In genomic region chr5:121761459-121761858, GRCm38 (mm10) we compare ENCODE assay signal across 26 mouse cellular contexts. TPM values are rescaled to one million over a fixed set of nuclear protein-coding genes. Genes with fewer than 3 reads are reported as not detected.
DNase-seq lines count a peak whose midpoint lies in the region; ATAC-seq and TF ChIP-seq lines count a peak whose summit lies in the region.
"Had no signal": no experiment of that assay in that cellular context is flagged by ENCODE, and none has a peak within 500 bp of the region (broad histone marks: within the 10 kb centered on the region; RNA-seq: fewer than 3 reads in every experiment).

No protein-coding gene starts in this region.

- H3K27ac ChIP-seq in kidney, adult 2 months (ENCODE audit: insufficient read depth, low read depth, low read length): no peak overlapping the region
- no peak overlapping the region for H3K27ac ChIP-seq in kidney, embryonic 15.5 days
- H3K27ac ChIP-seq: embryonic facial prominence, embryonic 10.5 days; embryonic facial prominence, embryonic 13.5 days; forebrain, embryonic 12.5 days; forebrain, embryonic 15.5 days; heart, embryonic 15.5 days; hindbrain, embryonic 10.5 days; hindbrain, embryonic 14.5 days had no signal

- no peak overlapping the region for H3K4me3 ChIP-seq in kidney, adult 2 months (ENCODE audit: insufficient read depth, low read depth, low read length)
- no peak overlapping the region for H3K4me3 ChIP-seq in kidney, embryonic 15.5 days (replicated peaks)
- H3K4me3 ChIP-seq: embryonic facial prominence, embryonic 10.5 days; embryonic facial prominence, embryonic 13.5 days; erythroblast, embryonic 14.5 days; forebrain, embryonic 12.5 days; forebrain, embryonic 15.5 days; heart, embryonic 12.5 days; heart, embryonic 15.5 days; hindbrain, embryonic 10.5 days had no signal

- no peak overlapping the region for H3K9ac ChIP-seq in kidney, embryonic 15.5 days
- H3K9ac ChIP-seq: embryonic facial prominence, embryonic 13.5 days; forebrain, embryonic 12.5 days; forebrain, embryonic 15.5 days; heart, embryonic 12.5 days; heart, embryonic 15.5 days; hindbrain, embryonic 14.5 days had no signal

- no peak for TF ChIP-seq CTCF in kidney, adult 2 months (conservative IDR thresholded peaks at IDR 0.05; ENCODE audit: insufficient read depth, insufficient read length, low read depth, low read length)

- peaks cover 10% of the 10 kb centered on the region; the same call in 1 of the 2 replicates for H3K4me1 ChIP-seq in kidney, adult 2 months (ENCODE audit: control insufficient read depth, insufficient read depth, low read length)
- no peaks in the 10 kb centered on the region for H3K4me1 ChIP-seq in kidney, embryonic 15.5 days
- H3K4me1 ChIP-seq: embryonic facial prominence, embryonic 10.5 days; embryonic facial prominence, embryonic 13.5 days; forebrain, embryonic 15.5 days had no signal

- whole genome bisulfite sequencing in kidney, adult 2 months: 60% methylated on average over 7 of the region's 7 CpGs
- 76% methylated on average over 7 of the region's 7 CpGs for WGBS in kidney, embryonic 15.5 days

- H3K4me2 ChIP-seq in kidney, embryonic 15.5 days: no peak overlapping the region
- H3K4me2 ChIP-seq: embryonic facial prominence, embryonic 13.5 days; forebrain, embryonic 12.5 days; forebrain, embryonic 15.5 days; heart, embryonic 12.5 days; heart, embryonic 15.5 days; hindbrain, embryonic 14.5 days had no signal

- H3K36me3 ChIP-seq in kidney, adult 2 months (ENCODE audit: control insufficient read depth, insufficient read depth, low read length): peaks cover 5% of the 10 kb centered on the region
- H3K36me3 ChIP-seq in kidney, embryonic 15.5 days: peaks cover 62% of the 10 kb centered on the region
- H3K36me3 ChIP-seq: forebrain, embryonic 15.5 days had no signal

- no peaks in the 10 kb centered on the region for H3K9me3 ChIP-seq in kidney, embryonic 15.5 days (replicated peaks)
- H3K9me3 ChIP-seq: embryonic facial prominence, embryonic 10.5 days; embryonic facial prominence, embryonic 13.5 days; forebrain, embryonic 12.5 days; forebrain, embryonic 15.5 days; heart, embryonic 12.5 days; heart, embryonic 15.5 days; hindbrain, embryonic 10.5 days had no signal

- H3K27me3 ChIP-seq in kidney, adult 2 months (replicated peaks; ENCODE audit: control insufficient read depth, insufficient read depth, low read length): no peaks in the 10 kb centered on the region
- no peaks in the 10 kb centered on the region for H3K27me3 ChIP-seq in kidney, embryonic 15.5 days
- H3K27me3 ChIP-seq: embryonic facial prominence, embryonic 13.5 days; forebrain, embryonic 12.5 days; forebrain, embryonic 15.5 days; heart, embryonic 12.5 days; heart, embryonic 15.5 days had no signal

- DNase-seq in cerebellum, adult 11-12 months: peak; percentile 16
- DNase-seq in cerebellum, postnatal 4 days (ENCODE audit: low spot score in 2 of 2): no peak
- DNase-seq in cerebellum, postnatal 25 days: peak; percentile 33 to 43
- DNase-seq in cerebellum, adult 8-10 months: no peak
- peak; percentile 23 for DNase-seq in kidney, adult 2 months
- peak; percentile 20 for DNase-seq in brain, adult 2 months (ENCODE audit: low read depth, low spot score)
- DNase-seq: adrenal gland, adult 8-10 months; adrenal gland, postnatal 25 days; embryo, embryonic 11 days; gastrocnemius, postnatal 25 days; heart, adult 18-20 months; heart, postnatal 10 days; heart, postnatal 36 days had no signal

- TF ChIP-seq POLR2A in kidney, adult 2 months (IDR thresholded peaks at IDR 0.05; ENCODE audit: low read depth, low read length): no peak

- no peak for ATAC-seq in kidney, embryonic 15.5 days (replicated peaks; ENCODE audit: low FRiP score)
- ATAC-seq: activated CD4-positive, CD25-positive, alpha-beta regulatory T cell, adult 4 months; forebrain, embryonic 15.5 days; inflammation-experienced regulatory T-cells, adult 6 months; intestine, embryonic 16.5 days had no signal

RNA-seq across cellular contexts. Expression of gene Atxn2, which starts 50.3 kb away (rescaled TPM):
- polyA plus RNA-seq in kidney, adult 2 months (2012; rRNA removed): 111 and 112 TPM in 2 replicates
- polyA plus RNA-seq in kidney, embryonic 15.5 days (2015; fragmentation: Nextera tagmentation; extraction: Ambion mirVana): 50.1 and 54.9 TPM in 2 replicates

Comparison
In these comparisons a context has a peak if more than half of its experiments do, and no peak if none do; other contexts are left out.
1. DNase-seq: peak in cerebellum, adult 11-12 months (single experiment), cerebellum, postnatal 25 days (2 of 2), kidney, adult 2 months (single experiment) and brain, adult 2 months (single experiment); none in cerebellum, postnatal 4 days (0 of 2) and cerebellum, adult 8-10 months (single experiment).